Mouse (Mus musculus) right cerebral cortex, adult 18-20 months (tissue): ENCODE measurements around the gene Timm50.

Experiments
- DNase-seq: peaks from one replicate; pipeline ENCODE4 v3.0.0; 2022; ENCODE audit warnings: mixed read lengths

The Timm50 gene

GRCm38 (mm10) chr7:28325293-28325692, 13.4 kb upstream of the Timm50 start:
- no peak for DNase-seq

- no peak for DNase-seq
These were observed 10.3 kb upstream of the Timm50 start for GRCm38 (mm10) chr7:28321974-28322720.

- DNase-seq, result no peak
These were observed 6.8 kb upstream of the Timm50 start for GRCm38 (mm10) chr7:28318714-28319113.

- DNase-seq, result no peak
These were observed 6.2 kb upstream of the Timm50 start for GRCm38 (mm10) chr7:28318036-28318435.

GRCm38 (mm10) chr7:28311151-28311925, 534 bp downstream of the Timm50 start:
- DNase-seq, result no peak

- no peak for DNase-seq
These were observed 2.1 kb downstream of the Timm50 start for GRCm38 (mm10) chr7:28309737-28310136.

GRCm38 (mm10) chr7:28306216-28306615, 5.7 kb downstream of the Timm50 start:
- DNase-seq, result no peak

GRCm38 (mm10) chr7:28305641-28306040, 6.2 kb downstream of the Timm50 start:
- no peak for DNase-seq

- no peak for DNase-seq
These were observed 10.0 kb downstream of the Timm50 start, which contains the start of gene Dll3 for GRCm38 (mm10) chr7:28301616-28302433. Gene Dll3 (minus strand): TSS chr7:28302238.

GRCm38 (mm10) chr7:28298837-28299625, 12.8 kb downstream of the Timm50 start:
- peak; percentile 24 for DNase-seq

- peak; percentile 79 for DNase-seq
These were observed 17.4 kb downstream of the Timm50 start for GRCm38 (mm10) chr7:28294481-28294880.

GRCm38 (mm10) chr7:28290638-28291590, 21.0 kb downstream of the Timm50 start, which contains the start of gene Selenov:
Gene Selenov (minus strand): TSS chr7:28291186.
- DNase-seq, result peak; percentile 42

GRCm38 (mm10) chr7:28290165-28290564, 21.7 kb downstream of the Timm50 start:
- no peak for DNase-seq

- DNase-seq, result no peak
These were observed 31.2 kb downstream of the Timm50 start for GRCm38 (mm10) chr7:28280630-28281029.

GRCm38 (mm10) chr7:28278279-28278652, 33.6 kb downstream of the Timm50 start:
- no peak for DNase-seq

GRCm38 (mm10) chr7:28277615-28278278, 34.1 kb downstream of the Timm50 start, which contains the start of gene Eid2b:
Gene Eid2b (plus strand): TSS chr7:28277739.
- peak; percentile 96 for DNase-seq

GRCm38 (mm10) chr7:28277237-28277614, 34.6 kb downstream of the Timm50 start:
- DNase-seq, result no peak

GRCm38 (mm10) chr7:28271761-28272160, 40.1 kb downstream of the Timm50 start:
- DNase-seq, result no peak

- no peak for DNase-seq
These were observed 42.5 kb downstream of the Timm50 start for GRCm38 (mm10) chr7:28269355-28269754.

GRCm38 (mm10) chr7:28268576-28268975, 43.3 kb downstream of the Timm50 start:
- DNase-seq, result no peak
